Mouse (Mus musculus) hematopoietic stem cell, adult 5-6 weeks (primary cell): Measurements from ENCODE around the gene Tbk1. TPM values are rescaled to one million over a fixed set of nuclear protein-coding genes. Genes with fewer than 3 reads are reported as not detected.

Experiments used
- ATAC-seq, 2 experiments: fragments of 125-278 bp in 1 of 2; replicated peaks in 1 of 2; 2 replicates each; pipeline ENCODE4 v1.8.0; 2016 to 2017; ENCODE audit warnings: inconsistent platforms in 2 of 2, mild to moderate bottlenecking in 2 of 2, moderate number of reproducible peaks in 2 of 2, low read depth in 1 of 2, moderate TSS enrichment in 1 of 2; ENCODE audit not compliant: low FRiP score in 2 of 2, poor library complexity in 2 of 2, severe bottlenecking in 2 of 2, insufficient read depth in 1 of 2, low TSS enrichment in 1 of 2
- total RNA-seq: library from RNA; stranded (forward); fragments of 172-1452, 232-1000 nt; gene quantifications from 2 replicates; pipeline ENCODE4 v1.2.3, GENCODE M21; 2017

Gene Tbk1
- total RNA-seq, 1 experiment from 2014 or later = 104 TPM

DNA sequence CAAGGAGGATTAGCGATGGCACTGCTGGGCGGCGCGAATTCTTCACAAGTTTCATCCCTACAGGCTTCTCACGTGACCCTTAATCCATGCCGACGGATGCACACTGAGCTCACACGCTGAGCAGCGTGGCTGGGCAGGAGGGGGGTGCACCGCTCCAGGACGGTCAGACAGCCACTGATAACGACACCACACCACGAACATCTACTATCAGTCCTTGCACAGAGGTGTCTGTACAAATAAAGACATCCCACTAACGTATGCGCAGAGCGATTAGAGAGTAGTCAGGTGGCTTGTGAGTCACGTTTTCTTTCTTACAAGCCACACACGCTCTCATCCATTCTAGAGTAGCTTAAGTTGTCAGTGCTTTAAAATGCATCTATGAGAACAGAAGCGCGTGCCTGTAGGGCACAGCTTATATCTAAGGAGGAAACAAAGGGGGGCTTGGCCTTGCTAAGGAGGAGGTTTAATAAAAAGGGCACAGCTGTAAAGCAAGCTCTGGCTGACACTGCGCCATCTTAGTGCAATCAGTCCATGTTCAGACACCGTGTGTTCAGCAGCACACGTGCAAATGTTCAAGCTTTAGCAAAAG is 17.5 kb downstream of the Tbk1 start:
- peak; percentile 62 to 82; a peak in 2 of 4 replicates for ATAC-seq

DNA sequence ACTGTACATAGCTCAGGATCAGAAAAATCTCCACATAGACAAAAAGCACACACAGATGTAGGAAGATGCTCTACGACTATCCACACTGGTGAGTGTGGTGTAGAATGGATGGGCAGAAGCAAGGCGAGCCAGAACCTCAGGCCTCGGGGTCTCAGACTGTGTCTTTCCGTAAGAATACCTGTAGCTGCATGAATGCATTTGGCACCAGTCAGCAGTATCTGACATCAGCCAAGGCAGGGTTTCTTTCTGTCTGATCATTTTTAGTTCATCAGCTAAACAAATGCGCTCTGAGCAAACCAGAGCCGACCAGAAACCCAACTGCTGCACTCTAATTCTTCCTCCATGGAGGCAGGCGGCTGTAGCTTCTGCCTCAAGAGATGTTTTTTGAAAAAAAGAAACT is 18.1 kb downstream of the Tbk1 start:
- ATAC-seq = no peak

DNA sequence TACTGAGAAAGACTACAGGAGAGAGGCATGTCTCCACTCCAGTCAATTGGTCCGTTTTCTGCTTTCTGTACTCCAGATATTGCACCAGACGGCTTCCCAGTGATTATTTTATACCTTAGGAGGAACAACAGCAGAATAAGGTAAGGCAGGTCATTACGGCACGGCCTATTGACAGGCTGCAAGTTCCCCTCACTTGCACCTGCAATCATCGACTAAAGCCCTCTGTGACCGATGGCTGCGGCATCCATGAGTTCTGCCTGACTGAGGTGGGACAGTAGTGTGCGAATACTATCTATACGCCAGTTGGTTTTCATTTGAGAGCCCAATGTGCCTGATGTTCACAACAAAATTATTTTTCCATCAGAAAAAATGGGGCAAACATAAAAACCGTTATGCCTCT is 18.6 kb downstream of the Tbk1 start:
- ATAC-seq = no peak

DNA sequence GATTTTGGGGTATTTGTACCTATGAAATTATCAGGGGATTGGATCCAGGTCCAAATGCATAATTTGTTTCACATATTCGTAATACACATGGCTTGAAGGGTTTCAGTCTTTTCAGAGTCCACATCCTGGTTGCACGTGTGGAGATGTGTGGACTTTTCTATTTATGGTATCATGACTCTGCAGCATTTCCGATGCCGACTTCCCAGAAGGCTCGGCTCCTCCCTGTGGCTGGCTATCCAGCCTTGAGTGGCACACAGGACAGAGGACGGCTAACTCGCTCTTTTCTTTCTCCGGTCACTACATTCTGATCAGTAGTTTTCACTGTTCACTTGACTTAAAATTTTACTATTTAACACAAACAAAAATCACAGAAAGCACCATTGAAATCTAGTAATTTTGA is 22.1 kb downstream of the Tbk1 start:
- 0 out of 4 replicates have a peak, but pooled peaks of 1 of the 2 experiments have one; percentile 20 for ATAC-seq

DNA sequence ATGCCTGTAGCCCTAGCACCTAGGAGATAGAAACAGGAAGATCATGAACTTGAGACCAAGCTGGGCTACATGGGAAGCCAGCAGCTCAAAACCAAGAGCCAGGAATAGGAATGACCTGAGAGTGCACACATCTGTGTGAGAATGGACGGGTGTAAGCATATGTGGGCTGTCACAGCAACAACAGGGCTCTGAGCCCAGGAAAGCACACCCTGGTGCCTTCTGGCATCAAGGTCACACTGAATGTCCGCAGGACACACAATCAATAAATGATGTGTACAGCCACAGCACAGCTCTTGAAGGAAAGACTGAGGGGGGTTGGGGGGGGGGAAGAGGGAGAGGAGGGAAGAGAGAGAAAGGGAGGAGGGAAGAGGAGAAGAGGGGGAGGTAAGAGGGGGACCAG is 28.4 kb downstream of the Tbk1 start:
- ATAC-seq = no peak

DNA sequence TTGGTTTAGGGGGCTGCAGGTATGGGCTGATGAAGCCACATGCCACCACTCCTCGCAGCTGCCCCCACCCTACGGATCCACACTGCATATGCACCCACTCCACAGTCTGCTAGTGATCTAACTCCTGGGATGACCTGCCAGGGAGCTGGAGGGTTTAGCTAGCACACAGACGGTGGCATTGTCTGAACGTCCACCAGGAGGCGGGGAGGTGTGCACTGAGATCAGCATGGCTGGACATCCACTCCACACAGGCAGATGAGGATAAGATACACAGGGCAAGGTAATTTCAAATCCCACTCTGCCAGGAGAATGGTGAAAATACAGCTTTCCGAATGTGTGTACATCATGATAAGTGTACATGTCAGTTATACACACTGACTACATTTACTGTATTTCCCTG is 30.3 kb downstream of the Tbk1 start:
- peak in 1 of 2 experiments; percentile 40; a peak in 1 of 4 replicates for ATAC-seq

DNA sequence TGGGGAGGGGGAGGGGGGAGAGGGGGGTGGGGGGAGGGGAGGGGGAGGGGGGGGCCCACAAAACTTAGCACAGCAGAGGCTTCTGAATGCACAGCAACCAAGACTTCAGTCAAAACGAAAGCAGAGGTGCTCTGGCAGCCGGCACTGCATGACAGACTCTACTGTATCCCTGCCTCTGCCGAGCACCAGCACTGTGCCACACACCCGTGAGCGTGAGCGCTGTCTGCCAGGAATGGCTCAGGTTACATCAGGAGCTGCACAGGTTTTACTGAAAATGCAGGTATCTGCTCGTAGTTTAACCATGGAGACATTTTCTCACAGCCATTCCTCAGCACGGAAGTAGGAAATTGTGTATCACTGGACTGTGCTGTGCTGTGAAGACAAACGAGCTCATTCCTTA is 36.3 kb downstream of the Tbk1 start:
- ATAC-seq = no peak

DNA sequence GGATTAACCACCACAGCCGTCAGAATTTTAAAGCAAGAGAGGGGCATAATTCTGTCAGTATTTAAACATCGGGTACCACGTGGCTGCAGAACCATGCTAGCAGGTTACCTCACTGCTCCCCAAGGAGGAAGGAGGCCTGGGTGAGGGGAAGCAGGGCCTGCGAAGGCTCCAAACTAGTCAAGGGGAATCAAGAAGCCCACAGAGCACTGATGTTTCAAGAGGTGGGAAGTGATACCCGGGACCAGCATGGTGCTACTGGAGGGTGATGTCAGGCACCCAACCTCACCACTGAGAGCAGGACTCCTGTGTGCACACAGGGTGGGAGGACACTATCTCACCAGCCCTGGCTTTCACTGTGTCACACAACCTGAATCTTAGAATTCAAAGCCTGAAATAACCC is 36.9 kb downstream of the Tbk1 start:
- no peak for ATAC-seq

DNA sequence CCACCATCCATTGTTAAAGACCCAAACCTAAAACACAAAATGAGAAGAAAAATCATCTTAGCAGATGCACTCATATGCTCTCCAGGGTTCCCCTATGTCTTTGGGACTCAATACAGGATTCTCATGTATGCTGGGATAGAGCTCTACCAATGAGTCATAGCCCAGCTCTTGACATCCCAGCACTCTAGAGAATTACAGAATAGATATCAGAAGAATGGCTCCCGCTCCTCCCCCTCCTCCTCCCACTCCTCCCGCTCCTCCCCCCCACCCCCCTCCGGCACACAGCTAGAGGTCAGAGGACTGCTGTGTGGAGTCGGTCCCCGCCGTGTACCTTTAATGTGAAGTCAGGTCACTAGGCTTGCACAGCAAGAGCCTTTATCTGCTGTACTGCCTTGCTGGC is 39.4 kb downstream of the Tbk1 start:
- no peak for ATAC-seq

DNA sequence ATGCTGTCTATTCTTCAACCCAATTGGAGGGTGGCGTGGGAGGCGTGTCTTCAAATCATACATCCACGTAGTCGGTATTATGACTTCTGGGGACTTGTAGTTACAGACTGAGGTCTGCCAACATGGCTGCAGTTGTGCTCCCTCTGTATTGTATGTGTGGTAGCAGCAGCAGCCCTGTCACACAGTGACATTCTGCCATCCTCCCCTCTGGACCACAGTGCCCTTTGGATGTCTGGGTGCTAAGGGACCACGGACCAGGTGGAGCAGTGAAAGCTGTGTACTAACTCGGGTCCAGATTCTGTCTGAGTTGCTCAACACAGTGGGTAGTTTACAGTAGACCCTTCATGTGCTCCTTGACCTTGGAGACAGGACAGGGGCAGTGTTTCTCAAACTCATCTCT is 43.0 kb downstream of the Tbk1 start:
- no peak for ATAC-seq

DNA sequence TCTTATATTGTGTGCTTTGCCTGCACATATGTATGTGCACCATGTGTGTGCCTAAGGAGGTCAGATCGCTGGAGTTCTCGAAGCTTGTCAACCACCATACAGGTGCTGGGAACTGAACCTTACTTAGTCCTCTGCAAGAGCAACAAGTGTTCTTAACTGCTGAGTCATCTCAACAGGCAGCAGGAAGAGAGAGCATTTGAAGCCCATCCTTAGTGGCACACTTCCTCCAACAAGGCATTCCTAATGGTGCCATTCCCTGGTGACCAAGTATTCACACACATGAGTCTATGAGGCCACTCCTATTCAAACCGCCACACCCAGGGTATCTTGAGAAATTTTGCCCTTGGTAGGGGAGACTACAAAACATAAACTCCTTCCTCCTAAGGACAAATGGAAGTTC is 44.4 kb downstream of the Tbk1 start:
- ATAC-seq = no peak

DNA sequence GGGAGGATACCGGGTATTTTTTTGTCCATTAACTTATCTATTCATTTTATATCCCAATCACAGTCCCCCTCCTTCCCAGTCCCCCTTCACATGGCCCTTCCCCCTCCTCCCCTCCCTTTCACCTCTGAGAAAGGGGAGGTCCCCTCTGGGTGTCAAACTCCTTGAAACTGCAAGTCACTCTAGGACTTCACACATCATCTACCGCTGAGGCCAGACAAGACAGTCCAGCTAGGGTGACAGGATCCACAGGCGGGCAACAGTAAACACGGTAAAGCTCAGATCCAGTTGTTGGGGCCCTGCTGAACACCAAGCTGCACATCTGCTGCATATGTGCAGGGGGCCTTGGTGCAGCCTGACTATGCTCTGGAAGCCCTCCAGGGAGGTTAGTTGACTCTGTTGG is 51.6 kb downstream of the Tbk1 start:
- peak in 1 of 2 experiments; percentile 19; a peak in 2 of 4 replicates for ATAC-seq

DNA sequence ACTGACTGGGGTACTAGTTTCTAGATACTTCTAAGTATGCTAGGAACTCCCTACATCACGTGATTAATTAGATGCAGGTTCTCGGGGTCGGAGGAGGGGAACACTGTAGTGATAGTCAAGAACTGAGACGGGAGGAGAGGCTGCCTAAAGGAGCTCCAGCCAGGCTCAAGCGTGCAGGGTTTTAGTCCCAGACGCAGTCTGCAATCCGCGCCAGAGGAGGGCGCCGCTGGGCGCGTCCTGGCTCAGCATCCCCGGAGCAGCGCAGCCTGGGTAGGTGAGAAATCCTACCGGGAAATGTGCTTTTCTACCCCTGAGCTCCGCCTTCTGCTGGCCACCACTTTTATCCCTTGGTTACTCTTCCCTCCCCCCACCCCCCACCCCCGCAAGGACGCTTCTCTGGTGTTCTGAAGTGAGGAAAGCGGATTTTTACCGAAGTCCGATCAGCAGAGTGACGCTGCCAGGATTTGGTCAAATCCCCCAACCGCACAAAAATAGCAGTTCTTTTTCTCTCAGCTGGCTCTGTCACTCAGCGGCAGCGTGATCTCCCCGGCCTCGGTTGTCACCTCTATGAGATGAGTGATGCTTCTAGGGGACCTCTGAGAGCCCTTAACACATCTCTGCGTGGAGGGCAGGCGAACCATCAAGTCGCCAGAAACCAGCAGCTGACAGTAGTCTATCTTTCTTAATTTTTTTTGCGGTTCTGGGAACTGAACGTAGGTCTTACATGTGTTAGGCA is 53.3 kb downstream of the Tbk1 start:
- ATAC-seq = 0 out of 4 replicates have a peak, but pooled peaks of 1 of the 2 experiments have one; percentile 18

DNA sequence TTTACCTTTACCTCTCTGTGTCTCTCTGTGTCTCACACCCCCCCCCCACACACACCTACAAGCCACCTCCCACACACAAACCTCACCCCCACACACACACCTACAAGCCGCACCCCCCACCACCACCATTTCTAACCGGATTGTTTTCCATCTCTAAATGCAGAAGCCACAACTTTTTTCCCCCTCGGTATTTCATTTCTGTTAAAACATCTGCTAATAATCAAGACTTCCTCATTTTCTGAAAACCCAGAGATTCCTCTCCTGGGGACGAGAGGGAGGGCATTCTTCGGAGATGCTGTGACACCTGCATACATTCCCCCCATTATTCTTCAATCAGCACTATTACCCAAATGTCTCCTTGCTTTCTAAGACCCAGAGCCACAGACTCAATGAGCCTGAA is 55.0 kb downstream of the Tbk1 start:
- ATAC-seq = peak in 1 of 2 experiments; percentile 42; a peak in 3 of 4 replicates

DNA sequence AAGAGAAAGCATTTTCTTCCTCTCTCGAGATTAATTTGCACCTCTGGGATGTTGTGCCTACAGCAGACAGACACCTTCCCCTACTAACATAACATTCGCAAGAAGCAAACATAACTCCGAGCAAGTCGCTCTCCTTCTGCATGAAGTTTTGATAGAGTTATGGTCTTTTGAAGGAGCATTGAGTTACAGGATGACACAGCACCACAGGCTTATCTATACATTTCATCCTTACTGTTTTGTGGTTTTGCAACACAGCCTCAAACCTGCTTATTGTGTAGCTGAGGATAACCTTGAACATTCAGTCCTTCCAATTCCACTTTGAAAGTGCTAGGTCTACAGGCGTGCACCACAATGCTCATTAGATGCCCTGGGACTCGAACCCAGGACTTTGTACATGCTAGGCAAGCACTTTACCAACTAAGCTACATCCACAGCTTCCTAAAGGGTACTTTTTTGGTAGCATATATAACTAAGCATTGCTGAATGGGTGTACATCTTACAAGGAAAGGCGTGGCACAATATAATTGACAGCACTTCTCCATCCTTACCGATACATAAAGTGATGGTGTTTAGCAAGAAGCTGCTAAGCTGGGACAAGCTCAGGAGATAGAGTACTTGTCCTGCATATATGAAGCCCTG is 56.1 kb downstream of the Tbk1 start:
- no peak for ATAC-seq

DNA sequence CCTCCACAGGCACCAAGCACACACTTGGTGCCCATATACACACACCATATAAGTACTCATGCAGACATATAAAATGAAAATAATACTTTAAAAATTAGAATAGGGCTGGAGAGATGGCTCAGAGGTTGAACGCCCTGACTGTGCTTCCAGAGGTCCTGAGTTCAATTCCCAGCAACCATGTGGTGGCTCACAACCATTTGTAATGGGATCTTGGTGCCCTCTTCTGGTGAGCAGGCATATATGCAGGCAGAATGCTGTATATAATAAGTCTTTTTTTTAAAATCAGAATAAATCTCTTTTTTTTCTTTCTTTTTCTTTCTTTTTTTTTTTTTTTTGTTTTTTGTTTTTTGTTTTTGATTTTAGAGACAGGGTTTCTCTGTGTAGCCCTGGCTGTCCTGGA is 57.3 kb downstream of the Tbk1 start:
- no peak for ATAC-seq

DNA sequence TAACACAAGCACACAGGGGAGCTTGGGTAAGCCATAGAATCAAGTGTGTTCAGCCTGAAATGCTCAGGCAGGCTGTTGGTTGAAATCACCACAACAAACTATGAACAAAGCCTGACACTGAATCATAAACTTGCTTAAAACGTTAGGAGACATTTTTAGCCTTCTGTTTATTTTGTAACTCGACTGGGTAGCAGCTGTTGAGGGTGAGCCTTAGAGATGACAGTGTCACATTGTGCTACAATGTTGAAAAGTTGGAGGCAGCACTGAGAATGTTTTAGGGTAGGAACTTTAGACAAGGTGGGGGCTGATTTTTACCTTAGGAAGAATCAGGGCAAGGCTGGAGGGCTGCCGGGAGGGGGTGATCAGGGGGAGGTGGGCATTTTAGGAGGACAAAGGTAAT is 58.1 kb downstream of the Tbk1 start:
- ATAC-seq = no peak

DNA sequence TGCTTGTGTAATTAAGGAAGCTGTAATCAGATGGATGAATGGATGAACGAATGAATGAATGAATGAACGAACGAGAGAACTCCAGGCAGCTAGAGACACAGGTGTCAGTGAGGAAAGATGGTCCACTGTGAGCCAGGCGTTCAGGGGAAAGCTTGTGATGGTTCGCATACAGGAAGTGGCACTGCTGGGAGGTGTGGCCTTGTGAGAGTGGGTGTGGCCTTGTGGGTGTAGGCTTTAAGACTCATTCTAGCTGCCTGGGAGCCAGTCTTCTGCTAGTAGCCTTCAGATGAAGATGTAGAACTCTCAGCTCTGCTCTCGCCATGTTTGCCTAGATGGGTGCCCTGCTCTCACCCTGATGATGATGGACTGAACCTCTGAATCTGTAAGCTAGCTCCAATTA is 59.5 kb downstream of the Tbk1 start:
- no peak for ATAC-seq
